Mouse (Mus musculus) subcutaneous adipose tissue, adult 2 months (tissue): ENCODE data around the gene Fgl2. TPM values are rescaled to one million over a fixed set of nuclear protein-coding genes. Genes with fewer than 3 reads are reported as not detected.

Source experiments
- polyA plus RNA-seq: library from polyadenylated mRNA; depleted of rRNA; stranded (reverse); fragments of >200 nt; gene quantifications from 2 replicates; pipeline ENCODE4 v1.2.3, GENCODE M21; 2012; ENCODE audit warnings: low replicate concordance; rRNA removed

Gene Fgl2
- 6.3 and 66.7 TPM in 2 replicates for polyA plus RNA-seq

DNA sequence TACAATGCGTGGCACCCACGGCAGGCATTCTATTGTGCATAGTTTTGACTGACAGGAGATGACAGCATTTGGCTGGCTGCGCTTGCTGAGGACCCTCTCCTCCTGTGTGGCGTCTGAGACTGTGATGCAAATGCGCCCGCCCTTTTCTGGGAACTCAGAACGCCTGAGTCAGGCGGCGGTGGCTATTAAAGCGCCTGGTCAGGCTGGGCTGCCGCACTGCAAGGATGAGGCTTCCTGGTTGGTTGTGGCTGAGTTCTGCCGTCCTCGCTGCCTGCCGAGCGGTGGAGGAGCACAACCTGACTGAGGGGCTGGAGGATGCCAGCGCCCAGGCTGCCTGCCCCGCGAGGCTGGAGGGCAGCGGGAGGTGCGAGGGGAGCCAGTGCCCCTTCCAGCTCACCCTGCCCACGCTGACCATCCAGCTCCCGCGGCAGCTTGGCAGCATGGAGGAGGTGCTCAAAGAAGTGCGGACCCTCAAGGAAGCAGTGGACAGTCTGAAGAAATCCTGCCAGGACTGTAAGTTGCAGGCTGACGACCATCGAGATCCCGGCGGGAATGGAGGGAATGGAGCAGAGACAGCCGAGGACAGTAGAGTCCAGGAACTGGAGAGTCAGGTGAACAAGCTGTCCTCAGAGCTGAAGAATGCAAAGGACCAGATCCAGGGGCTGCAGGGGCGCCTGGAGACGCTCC lies at the start of gene Fgl2:
Gene Fgl2 (plus strand): TSS at position 150 of the 687 bp plus-strand sequence.

GRCm38 (mm10) chr5:21424614-21425602 lies 52.5 kb downstream of the Fgl2 start, which contains the start of the genes Ccdc146 and Fam185a:
TSS of gene Ccdc146 (minus strand) at chr5:21424677.
TSS of gene Fam185a (plus strand) at chr5:21424958.

Other genes with a start within 250 kb of the Fgl2 start
- gene Gsap, start 186.4 kb upstream of the Fgl2 start, polyA plus RNA-seq = 2.7 and 6.4 TPM in 2 replicates
- gene Ccdc146, start 52.0 kb downstream of the Fgl2 start, polyA plus RNA-seq = 0.73 TPM in 1 of 2 replicates, not detected in the other
- 0.97 and 6.0 TPM in 2 replicates for gene Fam185a, start 52.3 kb downstream of the Fgl2 start, polyA plus RNA-seq
- gene Lrrc17, start 170.9 kb downstream of the Fgl2 start, polyA plus RNA-seq = 9.7 and 56.5 TPM in 2 replicates